Mouse (Mus musculus): ENCODE results near the gene Adam22. TPM values are rescaled to one million over a fixed set of nuclear protein-coding genes. Genes with fewer than 3 reads are reported as not detected.

Adam22 gene
- polyA plus RNA-seq, 1 experiment = 98.1 TPM

DNA sequence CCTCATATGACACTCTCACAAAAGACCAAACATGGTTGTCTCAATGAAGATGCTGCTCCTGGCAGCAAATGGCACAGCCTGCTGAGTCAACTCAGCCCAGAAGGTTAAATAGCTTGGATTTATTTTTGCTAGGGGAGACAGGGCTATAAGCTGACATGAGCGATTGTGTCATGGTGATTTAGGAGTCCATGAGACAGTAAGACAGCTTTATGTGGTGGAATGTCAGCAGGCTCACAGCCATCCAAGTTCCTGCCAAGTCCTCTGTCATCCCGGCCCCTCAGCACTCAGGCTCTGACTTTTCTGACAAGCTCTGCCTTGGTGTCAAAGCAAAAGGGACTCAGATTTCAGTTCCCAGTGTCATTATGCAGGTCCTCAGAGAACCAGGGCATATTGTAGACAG, 11.6 kb downstream of the Adam22 start:
- no peak overlapping the region for H3K4me3 ChIP-seq (replicated peaks; ENCODE audit: insufficient read depth, low read depth, low read length)
- 2% methylated on average over 2 of the region's 2 CpGs for WGBS
- DNase-seq = peak in 1 of 2 experiments; percentile 58
- no peak overlapping the region for H3K27ac ChIP-seq (ENCODE audit: insufficient read depth, low read length)
- peaks cover 27% of the 10 kb centered on the region for H3K4me1 ChIP-seq (ENCODE audit: control insufficient read depth, insufficient read depth, low read length)
- TF ChIP-seq CTCF (IDR thresholded peaks at IDR 0.05; ENCODE audit: borderline replicate concordance, insufficient read depth, low read depth, low read length) (no peak), POLR2A (IDR thresholded peaks at IDR 0.05; ENCODE audit: borderline replicate concordance, insufficient read depth, low read length) (no peak)
- no peaks in the 10 kb centered on the region for H3K27me3 ChIP-seq (ENCODE audit: control insufficient read depth, insufficient read depth, low read length)

GRCm38 (mm10) chr5:8349557-8349956, 18.4 kb downstream of the Adam22 start:
- TF ChIP-seq POLR2A (IDR thresholded peaks at IDR 0.05; ENCODE audit: borderline replicate concordance, insufficient read depth, low read length) = no peak
- no peak for TF ChIP-seq CTCF (IDR thresholded peaks at IDR 0.05; ENCODE audit: borderline replicate concordance, insufficient read depth, low read depth, low read length)
- WGBS = 78% methylated on average over 10 of the region's 10 CpGs
- H3K4me3 ChIP-seq (replicated peaks; ENCODE audit: insufficient read depth, low read depth, low read length) = no peak overlapping the region
- H3K27ac ChIP-seq (ENCODE audit: insufficient read depth, low read length) = no peak overlapping the region
- H3K4me1 ChIP-seq (ENCODE audit: control insufficient read depth, insufficient read depth, low read length) = peaks cover 12% of the 10 kb centered on the region
- DNase-seq = no peak
- H3K27me3 ChIP-seq (ENCODE audit: control insufficient read depth, insufficient read depth, low read length) = no peaks in the 10 kb centered on the region

DNA sequence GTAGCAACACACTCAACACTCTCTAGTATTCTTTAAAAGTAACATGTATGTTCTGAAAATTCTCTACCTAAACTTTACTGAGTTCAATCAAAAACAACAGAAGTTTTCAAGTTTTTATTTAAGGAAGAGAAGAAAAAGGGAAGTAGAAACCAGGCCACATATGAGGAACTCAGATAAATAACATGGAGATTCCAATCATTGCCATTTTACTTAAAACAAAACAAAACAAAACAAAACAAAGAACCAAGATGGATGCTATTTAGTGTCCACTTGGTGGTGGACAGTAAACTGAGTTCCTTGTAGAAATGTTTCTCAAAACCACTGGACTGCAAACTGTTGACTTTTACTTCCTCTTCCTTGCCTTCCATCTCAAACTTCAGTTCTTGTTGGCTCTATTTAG, 21.6 kb downstream of the Adam22 start:
- Histone ChIP-seq H3K27ac (ENCODE audit: insufficient read depth, low read length) (no peak overlapping the region), H3K4me3 (replicated peaks; ENCODE audit: insufficient read depth, low read depth, low read length) (no peak overlapping the region), H3K4me1 (ENCODE audit: control insufficient read depth, insufficient read depth, low read length) (peaks cover 5% of the 10 kb centered on the region; the same call in 1 of the 2 replicates), H3K27me3 (ENCODE audit: control insufficient read depth, insufficient read depth, low read length) (no peaks in the 10 kb centered on the region)
- no peak for DNase-seq
- no peak for TF ChIP-seq POLR2A (IDR thresholded peaks at IDR 0.05; ENCODE audit: borderline replicate concordance, insufficient read depth, low read length)
- no peak for TF ChIP-seq CTCF (IDR thresholded peaks at IDR 0.05; ENCODE audit: borderline replicate concordance, insufficient read depth, low read depth, low read length)

DNA sequence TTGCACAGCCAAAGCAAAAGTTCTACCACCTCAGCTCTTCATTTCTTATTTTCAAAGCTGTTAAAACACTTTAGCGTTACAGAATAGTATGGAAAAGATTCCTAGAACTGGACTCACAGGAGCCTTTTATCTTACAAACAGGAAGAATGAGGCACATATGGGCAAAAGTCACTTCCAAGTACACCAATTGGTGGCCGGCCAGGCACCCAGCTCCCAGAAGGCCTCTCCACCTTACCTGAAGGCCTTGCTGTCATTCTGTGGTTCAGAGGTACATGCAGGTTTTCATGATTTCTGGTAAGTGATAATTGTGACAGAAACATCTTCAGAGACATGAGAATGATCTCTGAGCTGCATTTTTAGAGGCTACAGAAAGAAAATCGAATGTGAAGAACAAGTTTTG, 24.7 kb downstream of the Adam22 start:
- TF ChIP-seq CTCF (IDR thresholded peaks at IDR 0.05; ENCODE audit: borderline replicate concordance, insufficient read depth, low read depth, low read length) (no peak), POLR2A (IDR thresholded peaks at IDR 0.05; ENCODE audit: borderline replicate concordance, insufficient read depth, low read length) (no peak)
- 53% methylated on average over 3 of the region's 3 CpGs for WGBS

DNA sequence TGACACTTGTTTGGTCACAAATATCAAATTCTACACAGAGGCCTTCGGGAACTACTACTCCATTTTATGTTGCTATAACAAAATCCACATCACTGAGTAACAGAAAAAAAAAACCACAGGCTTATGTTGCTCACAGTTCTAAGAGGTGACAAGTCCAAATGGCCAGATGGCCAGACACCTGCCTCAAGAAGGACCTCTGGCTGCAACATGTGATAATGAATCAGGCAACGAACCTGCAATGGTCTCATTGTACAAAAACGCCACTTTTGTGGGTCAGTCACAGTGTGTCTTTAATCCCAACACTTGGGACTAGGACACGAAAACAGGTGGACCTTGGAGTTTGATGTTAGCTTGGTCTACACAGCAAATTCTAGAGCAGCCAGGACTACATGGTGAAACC, 26.3 kb downstream of the Adam22 start:
- Histone ChIP-seq H3K4me3 (replicated peaks; ENCODE audit: insufficient read depth, low read depth, low read length) (no peak overlapping the region), H3K27me3 (ENCODE audit: control insufficient read depth, insufficient read depth, low read length) (no peaks in the 10 kb centered on the region), H3K27ac (ENCODE audit: insufficient read depth, low read length) (no peak overlapping the region), H3K4me1 (ENCODE audit: control insufficient read depth, insufficient read depth, low read length) (peaks cover 5% of the 10 kb centered on the region; the same call in 1 of the 2 replicates)
- TF ChIP-seq CTCF (IDR thresholded peaks at IDR 0.05; ENCODE audit: borderline replicate concordance, insufficient read depth, low read depth, low read length) (peak; percentile 28; the same call in 1 of the 2 replicates), POLR2A (IDR thresholded peaks at IDR 0.05; ENCODE audit: borderline replicate concordance, insufficient read depth, low read length) (no peak)
- WGBS = 37% methylated on average over 4 of the region's 4 CpGs
- DNase-seq = peak; percentile 59 to 78

More for the DNA sequence above, 24.7 kb downstream of the Adam22 start:
- H3K27me3 ChIP-seq (ENCODE audit: control insufficient read depth, insufficient read depth, low read length) = no peaks in the 10 kb centered on the region
- peak in 1 of 2 experiments; percentile 54 for DNase-seq
- peaks cover 5% of the 10 kb centered on the region; the same call in 1 of the 2 replicates for H3K4me1 ChIP-seq (ENCODE audit: control insufficient read depth, insufficient read depth, low read length)
- H3K27ac ChIP-seq (ENCODE audit: insufficient read depth, low read length) = no peak overlapping the region
- H3K4me3 ChIP-seq (replicated peaks; ENCODE audit: insufficient read depth, low read depth, low read length) = no peak overlapping the region

GRCm38 (mm10) chr5:8327645-8328269, 40.2 kb downstream of the Adam22 start:
- TF ChIP-seq CTCF (IDR thresholded peaks at IDR 0.05; ENCODE audit: borderline replicate concordance, insufficient read depth, low read depth, low read length) = no peak
- no peak for TF ChIP-seq POLR2A (IDR thresholded peaks at IDR 0.05; ENCODE audit: borderline replicate concordance, insufficient read depth, low read length)
- DNase-seq = no peak
- 91% methylated on average over 4 of the region's 4 CpGs for WGBS
- Histone ChIP-seq H3K27me3 (ENCODE audit: control insufficient read depth, insufficient read depth, low read length) (no peaks in the 10 kb centered on the region), H3K4me3 (replicated peaks; ENCODE audit: insufficient read depth, low read depth, low read length) (no peak overlapping the region), H3K4me1 (ENCODE audit: control insufficient read depth, insufficient read depth, low read length) (no peaks in the 10 kb centered on the region; the same call in 1 of the 2 replicates), H3K27ac (ENCODE audit: insufficient read depth, low read length) (no peak overlapping the region)

GRCm38 (mm10) chr5:8326671-8327070, 41.3 kb downstream of the Adam22 start:
- H3K4me3 ChIP-seq (replicated peaks; ENCODE audit: insufficient read depth, low read depth, low read length) = no peak overlapping the region
- no peak for DNase-seq
- no peaks in the 10 kb centered on the region; the same call in 1 of the 2 replicates for H3K4me1 ChIP-seq (ENCODE audit: control insufficient read depth, insufficient read depth, low read length)
- H3K27me3 ChIP-seq (ENCODE audit: control insufficient read depth, insufficient read depth, low read length) = no peaks in the 10 kb centered on the region
- TF ChIP-seq CTCF (IDR thresholded peaks at IDR 0.05; ENCODE audit: borderline replicate concordance, insufficient read depth, low read depth, low read length) = no peak
- no peak for TF ChIP-seq POLR2A (IDR thresholded peaks at IDR 0.05; ENCODE audit: borderline replicate concordance, insufficient read depth, low read length)
- 59% methylated on average over 5 of the region's 5 CpGs for WGBS
- H3K27ac ChIP-seq (ENCODE audit: insufficient read depth, low read length) = no peak overlapping the region

- DNase-seq = peak in 1 of 2 experiments; percentile 74
- no peak overlapping the region for H3K4me3 ChIP-seq (replicated peaks; ENCODE audit: insufficient read depth, low read depth, low read length)
- peak overlapping the region; percentile 61; the same call in 1 of the 2 replicates for H3K27ac ChIP-seq (ENCODE audit: insufficient read depth, low read length)
- TF ChIP-seq CTCF (IDR thresholded peaks at IDR 0.05; ENCODE audit: borderline replicate concordance, insufficient read depth, low read depth, low read length) = no peak
- TF ChIP-seq POLR2A (IDR thresholded peaks at IDR 0.05; ENCODE audit: borderline replicate concordance, insufficient read depth, low read length) = no peak
- no peaks in the 10 kb centered on the region for H3K27me3 ChIP-seq (ENCODE audit: control insufficient read depth, insufficient read depth, low read length)
- H3K4me1 ChIP-seq (ENCODE audit: control insufficient read depth, insufficient read depth, low read length) = peaks cover 4% of the 10 kb centered on the region; the same call in 1 of the 2 replicates
- 84% methylated on average over 2 of the region's 2 CpGs for WGBS
Observed at GRCm38 (mm10) chr5:8312324-8312723, 55.6 kb downstream of the Adam22 start.

Measured in cerebellum, adult 2 months (tissue).